Comparison of ENCODE assay signal across 16 mouse cellular contexts in the genomic region with DNA sequence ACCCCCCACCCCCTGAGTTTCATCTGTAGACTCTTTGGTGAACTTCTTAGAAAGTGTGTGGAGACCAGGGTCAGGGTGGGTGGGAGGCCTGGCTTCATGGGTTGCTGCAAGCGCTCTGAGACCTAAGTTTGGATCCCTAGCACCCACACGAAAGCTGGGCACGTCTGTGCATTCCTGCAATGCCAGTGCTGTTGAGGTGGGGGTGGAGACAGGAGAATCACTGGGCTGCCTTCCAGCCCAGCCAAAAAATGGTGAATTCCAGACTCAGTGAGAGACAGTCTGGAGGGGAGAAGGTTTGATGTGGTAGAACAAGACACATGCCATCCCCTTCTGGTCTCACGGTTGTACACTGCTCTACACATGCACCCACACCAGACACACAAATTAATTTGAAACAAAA.
DNase-seq lines count a peak whose midpoint lies in the region.
"Had no signal": no experiment of that assay in that cellular context is flagged by ENCODE, and none has a peak within 500 bp of the region (broad histone marks: within the 10 kb centered on the region; RNA-seq: fewer than 3 reads in every experiment).

No protein-coding gene starts in this region.

- DNase-seq in left cerebral cortex, adult 11 months (ENCODE audit: low spot score), result peak; percentile 13
- no peak for DNase-seq in left cerebral cortex, postnatal 4 days
- DNase-seq in brain, adult 2 months (ENCODE audit: low read depth, low spot score), result peak; percentile 82
- peak; percentile 35 to 45 for DNase-seq in layer of hippocampus, postnatal 36 days
- DNase-seq in right cerebral cortex, postnatal 25 days, result peak; percentile 35
- DNase-seq in embryo, embryonic 9.5 days (ENCODE audit: extremely low spot score), result no peak
- no peak for DNase-seq in spleen, postnatal 4 days (ENCODE audit: low spot score in 2 of 2)
- DNase-seq: adrenal gland, adult 8-10 months; cerebellum, adult 9-11 months; gastrocnemius, postnatal 14 days; heart, adult 18-20 months; heart, postnatal 4 days; kidney, postnatal 4 days; liver, embryonic 13.5 days; lung, embryonic 14.5 days; lung, postnatal 36 days had no signal

- intact Hi-C loops in left cerebral cortex, postnatal 4 days (cut with DNase I), result no loop called here

Comparison
In these comparisons a context has a peak if more than half of its experiments do, and no peak if none do; other contexts are left out.
1. DNase-seq: peak in left cerebral cortex, adult 11 months (single experiment), brain, adult 2 months (single experiment), layer of hippocampus, postnatal 36 days (2 of 2) and right cerebral cortex, postnatal 25 days (single experiment); none in left cerebral cortex, postnatal 4 days (single experiment), embryo, embryonic 9.5 days (single experiment) and spleen, postnatal 4 days (0 of 2).